Mouse (Mus musculus): ENCODE data around the gene Cnih1. TPM values are rescaled to one million over a fixed set of nuclear protein-coding genes. Genes with fewer than 3 reads are reported as not detected.

Gene Cnih1
- polyA plus RNA-seq, 1 experiment from 2014 or later = 229 TPM

DNA sequence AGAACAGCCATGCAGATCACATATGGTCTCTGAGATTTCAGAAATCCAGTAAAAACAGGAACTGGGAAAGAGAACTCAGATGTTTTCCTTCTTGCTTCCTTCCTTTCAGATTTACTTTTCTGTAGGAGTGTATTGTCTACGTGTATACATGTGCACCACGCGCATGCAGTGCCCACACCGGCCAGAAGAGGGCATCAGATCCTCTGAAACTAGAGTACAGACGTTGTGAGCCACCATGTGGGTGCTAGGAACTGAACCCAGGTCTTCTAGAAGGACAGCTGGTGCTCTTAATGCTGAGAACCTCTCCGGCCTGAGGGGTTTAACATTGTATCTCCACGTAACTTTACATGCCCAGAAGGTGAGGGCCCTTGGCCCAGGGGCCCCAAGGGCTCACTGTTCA, 9.0 kb downstream of the Cnih1 start:
- 92% methylated on average over 7 of the region's 7 CpGs for WGBS
- Histone ChIP-seq H3K4me1 (ENCODE audit: control insufficient read depth, insufficient read depth, low read length) (no peaks in the 10 kb centered on the region), H3K4me2 (no peak overlapping the region), H3K27me3 (ENCODE audit: control insufficient read depth, insufficient read depth, low read length) (no peaks in the 10 kb centered on the region), H3K36me3 (ENCODE audit: control insufficient read depth, insufficient read depth, low read length) (peaks cover 34% of the 10 kb centered on the region), H3K9ac (ENCODE audit: low read length) (no peak overlapping the region), H3K27ac (ENCODE audit: low read depth, low read length) (no peak overlapping the region), H3K9me3 (ENCODE audit: control insufficient read depth, low read length) (peaks cover 5% of the 10 kb centered on the region; the same call in 1 of the 2 replicates), H3K4me3 (ENCODE audit: low read depth, low read length) (no peak overlapping the region)
- DNase-seq (ENCODE audit: low spot score, missing footprints) = peak; percentile 82
- no peak for ATAC-seq (ENCODE audit: low FRiP score)

DNA sequence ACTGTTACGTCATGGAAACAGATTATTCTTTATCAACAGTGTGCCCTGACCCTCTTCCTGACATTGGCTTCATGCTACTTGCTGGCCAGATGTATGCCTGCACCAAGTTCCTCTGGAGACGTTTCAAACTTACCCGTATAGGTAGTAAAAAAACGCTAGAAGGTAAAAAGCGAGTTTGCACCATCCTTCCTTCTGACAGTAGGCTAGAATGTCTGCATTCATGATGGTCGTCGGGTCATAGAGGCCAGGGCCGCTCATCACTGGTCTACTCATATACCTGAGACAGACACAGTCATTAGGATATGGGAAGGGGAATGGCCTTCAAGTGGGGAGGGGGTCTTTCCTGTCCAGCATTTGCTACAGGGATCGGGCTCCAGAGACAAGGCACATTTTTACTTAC, 9.5 kb downstream of the Cnih1 start:
- WGBS = 97% methylated on average over 9 of the region's 9 CpGs
- Histone ChIP-seq H3K27ac (ENCODE audit: low read depth, low read length) (no peak overlapping the region), H3K27me3 (ENCODE audit: control insufficient read depth, insufficient read depth, low read length) (no peaks in the 10 kb centered on the region), H3K4me3 (ENCODE audit: low read depth, low read length) (no peak overlapping the region), H3K9ac (ENCODE audit: low read length) (no peak overlapping the region), H3K36me3 (ENCODE audit: control insufficient read depth, insufficient read depth, low read length) (peaks cover 34% of the 10 kb centered on the region), H3K4me1 (ENCODE audit: control insufficient read depth, insufficient read depth, low read length) (no peaks in the 10 kb centered on the region), H3K4me2 (no peak overlapping the region), H3K9me3 (ENCODE audit: control insufficient read depth, low read length) (peaks cover 5% of the 10 kb centered on the region; the same call in 1 of the 2 replicates)
- DNase-seq (ENCODE audit: low spot score, missing footprints) (peak; percentile 54), ATAC-seq (ENCODE audit: low FRiP score) (no peak)

DNA sequence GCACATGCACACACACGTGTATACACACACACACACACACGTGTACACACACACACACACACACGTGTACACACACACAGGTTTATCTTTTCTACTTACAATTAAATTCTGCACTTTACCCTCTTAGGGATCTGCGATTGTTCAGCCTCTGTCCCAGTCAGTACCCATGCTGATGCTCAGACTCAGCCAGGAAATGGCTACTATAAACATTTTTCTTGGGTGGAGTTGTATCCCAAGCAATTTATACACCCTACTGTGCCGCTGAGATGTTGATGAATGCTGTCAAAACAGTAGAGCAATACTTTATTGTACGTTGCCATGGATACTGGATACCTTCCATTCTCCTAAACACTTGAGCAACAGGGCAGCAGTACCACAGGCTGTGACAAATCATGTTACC, 18.2 kb downstream of the Cnih1 start:
- ATAC-seq (ENCODE audit: low FRiP score) = no peak
- H3K9ac ChIP-seq (ENCODE audit: low read length) = no peak overlapping the region
- peaks cover 11% of the 10 kb centered on the region; the same call in 1 of the 2 replicates for H3K36me3 ChIP-seq (ENCODE audit: control insufficient read depth, insufficient read depth, low read length)
- H3K4me1 ChIP-seq (ENCODE audit: control insufficient read depth, insufficient read depth, low read length) = no peaks in the 10 kb centered on the region
- H3K27ac ChIP-seq (ENCODE audit: low read depth, low read length) = no peak overlapping the region
- H3K4me2 ChIP-seq = no peak overlapping the region
- no peaks in the 10 kb centered on the region for H3K27me3 ChIP-seq (ENCODE audit: control insufficient read depth, insufficient read depth, low read length)
- peak; percentile 72 for DNase-seq (ENCODE audit: low spot score, missing footprints)
- H3K4me3 ChIP-seq (ENCODE audit: low read depth, low read length) = no peak overlapping the region
- no peaks in the 10 kb centered on the region for H3K9me3 ChIP-seq (ENCODE audit: control insufficient read depth, low read length)
- WGBS = 89% methylated on average over 6 of the region's 6 CpGs

DNA sequence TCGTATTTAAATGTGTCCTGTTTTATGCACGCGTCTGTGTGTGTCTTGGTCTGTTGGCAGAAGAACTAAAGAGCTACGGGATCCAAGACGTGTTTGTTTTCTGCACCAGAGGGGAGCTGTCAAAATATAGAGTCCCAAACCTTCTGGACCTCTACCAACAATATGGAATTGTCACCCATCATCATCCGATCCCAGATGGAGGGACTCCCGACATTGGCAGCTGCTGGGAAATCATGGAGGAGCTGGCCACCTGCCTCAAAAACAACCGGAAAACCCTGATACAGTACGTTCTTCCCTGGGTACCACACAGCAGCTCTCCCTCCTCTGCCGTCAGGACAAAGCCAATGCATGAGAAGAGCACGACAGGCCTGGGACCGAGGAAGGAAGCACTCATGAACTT, 21.1 kb downstream of the Cnih1 start:
- DNase-seq (ENCODE audit: low spot score, missing footprints) (no peak), ATAC-seq (ENCODE audit: low FRiP score) (no peak)
- Histone ChIP-seq H3K36me3 (ENCODE audit: control insufficient read depth, insufficient read depth, low read length) (peaks cover 8% of the 10 kb centered on the region; the same call in 1 of the 2 replicates), H3K4me3 (ENCODE audit: low read depth, low read length) (no peak overlapping the region), H3K4me1 (ENCODE audit: control insufficient read depth, insufficient read depth, low read length) (no peaks in the 10 kb centered on the region), H3K27me3 (ENCODE audit: control insufficient read depth, insufficient read depth, low read length) (no peaks in the 10 kb centered on the region), H3K9ac (ENCODE audit: low read length) (no peak overlapping the region), H3K27ac (ENCODE audit: low read depth, low read length) (no peak overlapping the region), H3K4me2 (no peak overlapping the region), H3K9me3 (ENCODE audit: control insufficient read depth, low read length) (no peaks in the 10 kb centered on the region)
- WGBS = 90% methylated on average over 12 of the region's 12 CpGs

DNA sequence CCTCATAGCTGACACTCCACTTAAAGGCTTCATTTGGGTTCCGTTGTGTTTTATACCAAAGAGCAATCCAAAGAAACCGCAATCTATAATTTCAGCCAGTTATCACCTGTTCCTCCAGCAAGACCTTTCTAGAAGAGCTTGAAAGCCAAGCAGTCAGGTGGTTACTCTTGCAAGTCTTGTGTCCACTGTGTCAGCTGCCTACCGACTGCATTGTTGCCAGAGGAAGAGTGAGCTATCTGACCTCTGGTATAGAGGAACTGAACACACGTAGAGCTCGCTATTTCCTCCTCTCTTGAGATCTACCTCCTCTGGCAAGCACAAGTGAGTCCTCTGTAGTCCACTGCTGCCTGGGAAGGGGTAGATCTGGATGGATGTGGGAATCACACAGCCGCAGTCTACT, 27.0 kb downstream of the Cnih1 start:
- ATAC-seq (ENCODE audit: low FRiP score) (no peak), DNase-seq (ENCODE audit: low spot score, missing footprints) (peak; percentile 85)
- Histone ChIP-seq H3K27me3 (ENCODE audit: control insufficient read depth, insufficient read depth, low read length) (no peaks in the 10 kb centered on the region), H3K36me3 (ENCODE audit: control insufficient read depth, insufficient read depth, low read length) (no peaks in the 10 kb centered on the region), H3K9me3 (ENCODE audit: control insufficient read depth, low read length) (no peaks in the 10 kb centered on the region), H3K4me3 (ENCODE audit: low read depth, low read length) (peak overlapping the region; percentile 72), H3K4me2 (peak overlapping the region; percentile 87), H3K4me1 (ENCODE audit: control insufficient read depth, insufficient read depth, low read length) (peaks cover 5% of the 10 kb centered on the region; the same call in 1 of the 2 replicates), H3K9ac (ENCODE audit: low read length) (peak overlapping the region; percentile 75; the same call in 1 of the 2 replicates), H3K27ac (ENCODE audit: low read depth, low read length) (no peak overlapping the region)
- 54% methylated on average over 6 of the region's 6 CpGs for WGBS

DNA sequence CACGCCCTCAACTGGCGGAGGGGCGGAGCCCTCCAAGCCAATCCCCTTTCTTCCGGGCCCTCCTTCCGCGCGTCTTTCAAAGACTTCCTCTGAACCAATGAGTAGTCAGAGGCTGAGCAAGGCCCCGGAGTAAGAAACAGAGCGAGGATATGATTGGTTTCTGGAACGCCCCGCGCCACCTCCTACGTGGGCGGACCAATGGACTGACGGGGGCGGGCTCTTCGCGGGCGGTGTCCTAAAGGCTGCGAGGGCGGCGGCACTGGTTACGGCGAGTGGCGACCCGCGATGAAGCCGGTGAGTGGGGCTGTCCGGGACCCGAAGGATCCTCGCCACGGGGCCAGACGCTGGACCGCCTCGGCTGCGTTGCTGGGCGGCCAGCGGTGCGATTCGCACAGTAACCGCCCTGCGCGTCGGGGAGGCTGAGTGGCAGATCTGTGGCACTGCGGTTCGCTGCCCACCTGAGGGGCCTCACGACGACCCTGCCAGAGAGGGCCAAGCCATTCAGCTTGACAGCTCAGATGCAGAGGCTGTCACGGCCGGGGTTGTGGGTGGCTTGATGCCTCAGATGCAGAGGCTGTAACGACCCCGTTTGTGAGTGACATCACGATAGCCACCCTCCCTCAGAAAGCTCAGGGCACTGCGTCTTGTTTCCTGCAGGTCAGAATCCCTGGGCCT, 27.7 kb downstream of the Cnih1 start, which contains the start of gene Cdkn3:
Gene Cdkn3 (plus strand): TSS at position 187 of the 675 bp plus-strand sequence.
- peak within 1 kb of the TSS; percentile 87 for H3K4me2 ChIP-seq
- no peak within 1 kb of the TSS for H3K27ac ChIP-seq (ENCODE audit: low read depth, low read length)
- peaks cover 5% of the 10 kb centered on the region; the same call in 1 of the 2 replicates for H3K4me1 ChIP-seq (ENCODE audit: control insufficient read depth, insufficient read depth, low read length)
- H3K36me3 ChIP-seq (ENCODE audit: control insufficient read depth, insufficient read depth, low read length) = no peaks in the 10 kb centered on the region
- peak within 1 kb of the TSS; percentile 75 for H3K9ac ChIP-seq (ENCODE audit: low read length)
- H3K27me3 ChIP-seq (ENCODE audit: control insufficient read depth, insufficient read depth, low read length) = no peaks in the 10 kb centered on the region
- peak within 1 kb of the TSS; percentile 72 for H3K4me3 ChIP-seq (ENCODE audit: low read depth, low read length)
- peak; percentile 99 for ATAC-seq (ENCODE audit: low FRiP score)
- WGBS = under 1% methylated on average over 51 of the region's 54 CpGs
- H3K9me3 ChIP-seq (ENCODE audit: control insufficient read depth, low read length) = no peaks in the 10 kb centered on the region
- DNase-seq (ENCODE audit: low spot score, missing footprints) = peak; percentile 98

DNA sequence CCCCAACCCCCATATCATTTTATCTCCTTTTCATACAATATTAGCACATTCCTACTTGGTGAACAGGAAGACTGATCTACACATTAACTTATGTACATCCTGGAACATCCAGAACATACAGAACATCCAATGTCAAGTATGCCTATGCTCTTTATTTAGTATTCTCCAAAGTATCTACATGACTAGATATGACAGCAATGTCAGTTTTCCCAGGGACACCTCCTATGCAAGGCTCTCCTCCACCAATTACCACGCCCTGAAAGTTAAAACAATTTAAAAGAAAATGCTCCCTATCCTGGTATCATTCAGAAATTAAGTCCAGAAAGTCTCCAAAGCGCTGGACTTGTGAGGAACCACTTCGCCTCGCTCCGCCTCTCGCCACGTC, 28.2 kb downstream of the Cnih1 start:
- WGBS = 1% methylated on average over 7 of the region's 7 CpGs
- no peak overlapping the region for H3K27ac ChIP-seq (ENCODE audit: low read depth, low read length)
- peak overlapping the region; percentile 87 for H3K4me2 ChIP-seq
- DNase-seq (ENCODE audit: low spot score, missing footprints) (no peak), ATAC-seq (ENCODE audit: low FRiP score) (no peak)
- peaks cover 5% of the 10 kb centered on the region; the same call in 1 of the 2 replicates for H3K4me1 ChIP-seq (ENCODE audit: control insufficient read depth, insufficient read depth, low read length)
- H3K36me3 ChIP-seq (ENCODE audit: control insufficient read depth, insufficient read depth, low read length) = no peaks in the 10 kb centered on the region
- no peak overlapping the region for H3K9ac ChIP-seq (ENCODE audit: low read length)
- peak overlapping the region; percentile 72 for H3K4me3 ChIP-seq (ENCODE audit: low read depth, low read length)
- H3K27me3 ChIP-seq (ENCODE audit: control insufficient read depth, insufficient read depth, low read length) = no peaks in the 10 kb centered on the region
- H3K9me3 ChIP-seq (ENCODE audit: control insufficient read depth, low read length) = no peaks in the 10 kb centered on the region

DNA sequence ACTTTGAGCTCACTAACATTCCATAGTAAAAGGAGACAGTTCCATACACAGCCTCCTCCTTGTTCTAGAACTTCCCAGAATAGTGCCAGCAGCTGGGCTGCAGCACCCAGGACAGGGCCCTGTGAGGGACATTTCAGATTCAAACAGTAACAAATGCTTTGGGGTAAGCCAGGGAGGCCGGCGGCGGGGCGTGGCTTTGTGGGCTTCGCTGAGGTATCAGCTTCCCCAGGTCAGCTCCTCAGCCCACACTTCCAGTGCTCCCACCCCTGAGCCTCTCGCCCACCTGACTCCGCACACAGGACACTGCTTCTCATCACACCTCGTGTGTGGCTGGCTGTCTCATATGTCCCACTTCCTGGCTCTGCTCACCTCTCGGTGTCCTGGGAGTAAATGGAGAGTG, 30.5 kb downstream of the Cnih1 start:
- Histone ChIP-seq H3K4me3 (ENCODE audit: low read depth, low read length) (no peak overlapping the region), H3K27me3 (ENCODE audit: control insufficient read depth, insufficient read depth, low read length) (no peaks in the 10 kb centered on the region), H3K27ac (ENCODE audit: low read depth, low read length) (no peak overlapping the region), H3K9ac (ENCODE audit: low read length) (no peak overlapping the region), H3K36me3 (ENCODE audit: control insufficient read depth, insufficient read depth, low read length) (no peaks in the 10 kb centered on the region), H3K9me3 (ENCODE audit: control insufficient read depth, low read length) (no peaks in the 10 kb centered on the region), H3K4me1 (ENCODE audit: control insufficient read depth, insufficient read depth, low read length) (peaks cover 5% of the 10 kb centered on the region; the same call in 1 of the 2 replicates), H3K4me2 (no peak overlapping the region)
- no peak for DNase-seq (ENCODE audit: low spot score, missing footprints)
- WGBS = 60% methylated on average over 9 of the region's 9 CpGs
- no peak for ATAC-seq (ENCODE audit: low FRiP score)

DNA sequence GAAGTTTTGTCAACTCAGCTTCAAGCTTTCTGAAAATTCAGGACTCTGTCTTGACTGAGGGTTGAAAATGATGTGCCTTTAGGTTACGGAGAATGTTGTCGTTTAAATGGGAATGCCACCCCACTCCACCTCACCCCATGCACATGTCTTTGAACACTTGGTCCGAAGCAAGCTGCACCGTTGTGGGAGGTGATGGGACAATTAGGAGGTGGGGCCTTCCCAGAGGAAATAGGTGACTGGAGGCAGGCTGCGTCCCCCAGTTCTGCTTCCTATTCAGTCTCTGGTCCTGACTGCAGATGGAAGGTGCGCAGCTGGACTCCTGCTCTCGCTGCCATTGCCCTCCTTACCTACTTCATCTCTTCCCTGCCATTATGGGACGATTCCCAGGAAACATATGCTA, 32.4 kb downstream of the Cnih1 start:
- ATAC-seq (ENCODE audit: low FRiP score) = no peak
- 92% methylated on average over 8 of the region's 8 CpGs for WGBS

More for the DNA sequence above, 32.4 kb downstream of the Cnih1 start:
- Histone ChIP-seq H3K36me3 (ENCODE audit: control insufficient read depth, insufficient read depth, low read length) (no peaks in the 10 kb centered on the region), H3K9me3 (ENCODE audit: control insufficient read depth, low read length) (no peaks in the 10 kb centered on the region), H3K4me2 (no peak overlapping the region), H3K27ac (ENCODE audit: low read depth, low read length) (no peak overlapping the region), H3K4me1 (ENCODE audit: control insufficient read depth, insufficient read depth, low read length) (peaks cover 1% of the 10 kb centered on the region; the same call in 1 of the 2 replicates), H3K9ac (ENCODE audit: low read length) (no peak overlapping the region), H3K27me3 (ENCODE audit: control insufficient read depth, insufficient read depth, low read length) (no peaks in the 10 kb centered on the region), H3K4me3 (ENCODE audit: low read depth, low read length) (no peak overlapping the region)
- no peak for DNase-seq (ENCODE audit: low spot score, missing footprints)

All from midbrain, embryonic 11.5 days (tissue).